Mouse (Mus musculus): Measurements from ENCODE around the gene Edf1.

GRCm38 (mm10) chr2:25571221-25571620 is 13.6 kb downstream of the Edf1 start:
- TF ChIP-seq GATA1 (IDR thresholded peaks at IDR 0.05; ENCODE audit: borderline replicate concordance, low read length) (no peak), FLI1 (IDR thresholded peaks at IDR 0.05; ENCODE audit: low read length) (no peak)
